Mouse (Mus musculus): ENCODE measurements at regions not wholly inside any gene's neighbourhood (a gene's known extent, or its start where the extent isn't known, plus 50 kb on each side); places are given as distances from the start of the nearest gene placed in this dataset.
A peak's percentile ranks its signal among the peaks of the same experiment; 100 is the strongest.

DNA sequence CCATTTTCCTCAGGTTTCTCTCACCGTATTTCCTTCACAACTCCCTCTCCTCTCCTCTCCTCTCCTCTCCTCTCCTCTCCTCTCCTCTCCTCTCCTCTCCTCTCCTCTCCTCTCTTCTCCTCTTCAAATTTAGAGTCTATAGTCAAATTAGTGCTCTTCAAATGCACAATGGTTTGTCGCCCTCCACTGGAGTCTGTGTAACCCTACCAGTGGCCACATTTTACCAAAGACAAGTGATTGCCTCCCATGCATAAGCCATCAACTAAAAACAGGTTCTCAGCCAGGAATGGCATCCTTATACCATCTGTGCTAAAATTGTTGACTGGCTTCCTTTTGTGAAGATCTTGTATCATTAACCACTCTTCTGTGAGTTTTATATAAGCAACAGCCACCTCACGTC, 979.5 kb upstream of the Adam24 start:
- peak; percentile 69; the same call in 1 of the 2 replicates for ATAC-seq (ENCODE audit: poor library complexity, severe bottlenecking)

- ATAC-seq (ENCODE audit: poor library complexity, severe bottlenecking), result no peak
These were observed 969.0 kb upstream of the Adam24 start for GRCm38 (mm10) chr8:39705843-39706242.

DNA sequence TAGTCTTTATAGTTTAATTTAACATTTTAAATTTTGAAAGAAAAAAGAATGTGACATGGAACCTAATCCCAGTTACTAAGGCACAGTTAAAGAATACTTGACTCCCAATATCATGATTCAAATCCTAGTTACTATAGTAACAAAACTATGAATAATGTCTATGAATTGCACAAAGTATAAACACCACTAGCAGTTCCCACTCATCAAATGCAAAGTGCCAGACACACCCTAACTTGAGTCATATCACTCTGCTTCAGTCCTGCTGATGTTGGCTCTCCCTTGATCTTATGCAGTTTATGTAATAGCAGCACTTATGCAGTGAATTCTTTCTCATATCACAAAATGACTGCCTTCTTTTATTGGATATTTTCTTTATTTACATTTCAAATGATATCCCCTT, 932.5 kb upstream of the Adam24 start:
- no peak for ATAC-seq (ENCODE audit: poor library complexity, severe bottlenecking)

- no peak for ATAC-seq (ENCODE audit: poor library complexity, severe bottlenecking)
These were observed 928.7 kb upstream of the Adam24 start for GRCm38 (mm10) chr8:39746225-39746624.

DNA sequence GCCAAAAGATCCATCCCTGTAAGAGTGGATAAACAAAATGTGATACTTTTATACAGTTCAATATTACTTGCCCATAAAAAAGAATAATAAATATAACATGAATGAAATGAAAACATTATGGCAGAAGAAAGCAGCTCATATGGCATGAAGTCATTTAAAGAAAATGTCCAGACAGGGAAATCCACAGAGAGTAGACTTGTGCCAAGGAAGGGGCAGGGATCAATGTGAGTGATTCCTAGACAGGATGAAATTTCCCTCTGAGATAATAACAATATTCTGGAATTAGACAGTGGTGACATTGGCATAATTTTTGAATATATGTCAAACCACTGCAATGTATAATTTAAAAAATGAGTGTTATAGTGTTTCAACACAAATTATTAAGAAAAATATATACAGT, 915.0 kb upstream of the Adam24 start:
- no peak for ATAC-seq (ENCODE audit: poor library complexity, severe bottlenecking)

DNA sequence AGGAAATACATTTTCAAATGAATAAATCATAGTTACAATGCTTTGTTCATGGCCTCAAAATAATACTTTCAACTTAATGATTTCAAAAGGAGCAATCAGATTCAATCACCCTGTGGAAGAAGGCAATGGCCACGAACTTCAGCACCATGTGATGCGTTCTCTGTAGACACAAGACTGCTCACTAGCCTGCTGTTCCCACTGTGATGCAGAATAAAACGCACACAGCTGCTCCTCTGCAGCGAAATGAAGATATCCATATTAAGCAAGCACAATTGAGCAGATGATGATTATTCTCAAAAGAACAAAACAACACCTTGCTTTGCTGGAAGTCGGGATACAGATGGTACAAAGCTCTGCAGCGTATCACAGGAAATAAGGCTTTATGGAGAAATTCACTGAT, 895.4 kb upstream of the Adam24 start:
- no peak for ATAC-seq (ENCODE audit: poor library complexity, severe bottlenecking)

GRCm38 (mm10) chr8:39780169-39780568, 894.7 kb upstream of the Adam24 start:
- ATAC-seq (ENCODE audit: poor library complexity, severe bottlenecking), result no peak

DNA sequence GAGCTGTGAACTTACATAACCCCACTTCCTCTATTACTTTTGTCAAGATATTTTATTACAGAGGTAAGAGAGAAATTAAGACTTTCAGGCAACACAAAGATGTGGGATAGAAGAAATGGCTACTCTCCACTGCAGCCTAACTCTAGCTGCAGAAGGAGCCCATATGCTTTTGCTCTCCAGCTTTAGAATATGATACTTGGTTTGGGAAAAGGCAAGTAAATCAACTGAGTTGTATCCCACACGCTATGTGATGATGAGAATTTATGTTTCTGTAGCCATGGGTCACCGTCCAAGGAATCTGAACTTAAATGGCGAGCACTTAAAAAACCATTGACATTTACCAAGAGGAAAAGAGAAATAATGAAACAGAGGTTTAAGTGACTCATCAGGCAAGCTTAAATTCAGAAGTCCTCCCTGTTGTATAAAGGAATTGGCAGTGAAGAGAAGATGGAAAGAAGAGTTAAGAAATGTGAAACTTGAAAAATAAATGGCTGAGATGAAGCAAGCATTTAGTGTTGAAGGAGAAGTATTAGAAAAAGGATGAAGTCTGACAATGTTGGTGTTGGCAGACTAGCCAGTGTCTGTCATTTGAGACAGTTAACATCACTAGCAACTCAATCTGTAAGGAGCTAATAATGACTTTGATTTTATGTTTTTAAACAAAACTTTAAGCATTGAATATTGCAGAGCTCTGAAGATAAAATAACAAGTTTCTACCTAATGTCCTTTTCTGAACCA, 893.3 kb upstream of the Adam24 start:
- no peak for ATAC-seq (ENCODE audit: poor library complexity, severe bottlenecking)

- ATAC-seq (ENCODE audit: poor library complexity, severe bottlenecking), result no peak
These were observed 892.7 kb upstream of the Adam24 start for GRCm38 (mm10) chr8:39782162-39782530.
